Mouse (Mus musculus) cortical plate, adult 2 months (tissue): ENCODE results near the gene Fat3.

Source experiments
- CTCF ChIP-seq: fragments of 200-500 bp; IDR thresholded peaks from 2 replicates; pipeline ENCODE4 v1.5.1; 2011; ENCODE audit warnings: mild to moderate bottlenecking, control low read depth, low read length; ENCODE audit not compliant: insufficient read depth; ENCODE audit errors: extremely low read depth
- POLR2A ChIP-seq: fragments of 200-500 bp; IDR thresholded peaks from 2 replicates; pipeline ENCODE4 v1.6.1; 2011; ENCODE audit warnings: mild to moderate bottlenecking, low read length, control low read depth; ENCODE audit not compliant: insufficient read depth; ENCODE audit errors: extremely low read depth

- TF ChIP-seq POLR2A (no peak), CTCF (no peak)
These were observed 147.9 kb downstream of the Fat3 start for GRCm38 (mm10) chr9:16353049-16353724.
